28 mouse cellular contexts compared by ENCODE assay signal in the genomic region with DNA sequence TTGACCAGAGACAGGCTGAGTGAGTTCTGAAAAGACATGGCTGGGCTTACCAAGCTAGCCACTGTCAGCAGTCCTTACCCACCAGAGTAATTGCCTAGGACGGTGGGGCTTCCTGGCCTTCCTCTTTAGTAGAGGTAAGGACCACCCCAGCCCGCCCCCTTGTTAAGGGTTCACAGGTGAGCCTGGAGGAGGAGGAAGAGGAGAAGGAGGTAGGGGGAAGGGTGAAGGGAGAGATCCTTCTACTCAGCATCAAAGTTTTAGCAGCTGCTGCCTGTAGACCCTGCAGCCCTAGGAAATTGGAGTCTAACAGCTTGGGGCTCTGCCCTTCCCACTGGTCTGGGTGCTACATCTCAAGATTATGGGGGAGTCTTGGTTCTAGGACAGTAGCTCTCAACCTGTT. TPM values are rescaled to one million over a fixed set of nuclear protein-coding genes. Genes with fewer than 3 reads are reported as not detected.
"Had no signal": no experiment of that assay in that cellular context is flagged by ENCODE, and none has a peak within 500 bp of the region (broad histone marks: within the 10 kb centered on the region; RNA-seq: fewer than 3 reads in every experiment).

A gene (minus strand): TSS at position 101 of the 400 bp plus-strand sequence.

- H3K27ac ChIP-seq: gastrocnemius, adult 2 months; hindbrain, embryonic 14.5 days; intestine, embryonic 15.5 days; layer of hippocampus, adult 2 months; left cerebral cortex, adult 2 months; limb, embryonic 10.5 days; limb, embryonic 12.5 days; liver, embryonic 13.5 days had no signal

- H3K4me2 ChIP-seq: heart, embryonic 11.5 days; hindbrain, embryonic 14.5 days; intestine, embryonic 15.5 days; limb, embryonic 12.5 days; liver, embryonic 11.5 days; liver, embryonic 13.5 days had no signal

- H3K4me3 ChIP-seq: gastrocnemius, adult 2 months; intestine, embryonic 15.5 days; layer of hippocampus, adult 2 months; left cerebral cortex, adult 2 months; limb, embryonic 10.5 days; limb, embryonic 12.5 days; liver, embryonic 13.5 days had no signal

- DNase-seq: gastrocnemius, adult 2 months; gastrocnemius, postnatal 10 days; gastrocnemius, postnatal 25 days; heart, postnatal 10 days; heart, postnatal 4 days; kidney, adult 18-20 months; kidney, adult 8-10 months; kidney, postnatal 10 days; kidney, postnatal 25 days; kidney, postnatal 4 days; liver; liver, embryonic 13.5 days had no signal

- H3K27me3 ChIP-seq: intestine, embryonic 15.5 days; limb, embryonic 12.5 days had no signal

- H3K4me1 ChIP-seq: liver, embryonic 13.5 days had no signal

- H3K36me3 ChIP-seq: intestine, embryonic 15.5 days; limb, embryonic 10.5 days; limb, embryonic 12.5 days; liver, embryonic 13.5 days had no signal

- H3K9ac ChIP-seq: hindbrain, embryonic 14.5 days; intestine, embryonic 15.5 days; limb, embryonic 12.5 days; liver, embryonic 13.5 days had no signal

- H3K9me3 ChIP-seq: intestine, embryonic 15.5 days; limb, embryonic 10.5 days; limb, embryonic 12.5 days; liver, embryonic 13.5 days had no signal

- ATAC-seq: hindbrain, embryonic 16.5 days; inflammation-experienced regulatory T-cells, adult 6 months; intestine, embryonic 15.5 days; intestine, postnatal 0 days had no signal

RNA-seq across cellular contexts. Expression of the gene that starts here (rescaled TPM):
- polyA plus RNA-seq: heart, embryonic 11.5 days; heart, embryonic 14.5 days; hindbrain, embryonic 11.5 days; hindbrain, embryonic 14.5 days; hindbrain, embryonic 16.5 days; inflammation-experienced regulatory T-cells, adult 6 months; intestine, postnatal 0 days; kidney, embryonic 14.5 days; kidney, embryonic 16.5 days; limb, embryonic 10.5 days; limb, embryonic 12.5 days; limb, embryonic 14.5 days; liver, embryonic 11.5 days; liver, embryonic 13.5 days had no signal
